Mouse (Mus musculus): ENCODE results near the gene Mxi1.
"Not testable (repeated sequence)": the region's sequence is repeated elsewhere in the genome, so short reads cannot be mapped to it uniquely, and the experiment has no call there.

Mxi1 gene

DNA sequence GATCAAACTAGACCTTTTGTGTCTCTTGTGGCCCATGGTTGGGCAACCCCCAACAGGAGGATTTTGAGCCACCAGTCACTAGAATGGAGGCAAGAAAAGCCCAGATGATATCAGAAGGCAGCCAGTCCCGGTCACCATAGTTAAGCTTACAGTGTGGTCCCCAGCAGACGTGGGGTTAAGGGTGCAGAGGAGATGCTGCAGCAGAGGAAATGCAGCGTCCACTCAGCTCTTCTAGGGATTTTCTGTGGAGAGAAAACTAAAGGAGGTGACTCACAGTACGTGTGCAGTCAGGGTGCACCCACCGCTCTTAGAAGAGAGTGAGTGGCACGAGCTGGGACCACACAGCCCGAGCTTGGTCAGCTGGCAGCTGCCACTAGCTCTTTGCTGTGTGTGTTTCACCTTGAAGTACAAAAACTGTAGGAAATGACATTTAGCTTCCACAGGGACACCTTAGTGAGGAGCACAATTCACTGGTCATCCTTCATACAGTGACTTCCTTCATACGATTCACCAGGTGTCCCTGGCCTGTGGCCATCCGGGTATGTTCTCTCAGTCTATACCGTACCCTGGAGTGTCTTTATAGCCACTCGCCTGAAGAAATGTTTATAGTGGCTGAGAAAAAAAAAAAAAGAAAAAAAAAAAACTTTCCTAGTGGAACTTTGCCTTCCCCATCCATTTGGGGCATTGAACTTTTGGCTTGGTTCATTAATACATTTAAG lies 55.9 kb downstream of the Mxi1 start:
- DNase-seq (ENCODE audit: low read depth) = no peak

DNA sequence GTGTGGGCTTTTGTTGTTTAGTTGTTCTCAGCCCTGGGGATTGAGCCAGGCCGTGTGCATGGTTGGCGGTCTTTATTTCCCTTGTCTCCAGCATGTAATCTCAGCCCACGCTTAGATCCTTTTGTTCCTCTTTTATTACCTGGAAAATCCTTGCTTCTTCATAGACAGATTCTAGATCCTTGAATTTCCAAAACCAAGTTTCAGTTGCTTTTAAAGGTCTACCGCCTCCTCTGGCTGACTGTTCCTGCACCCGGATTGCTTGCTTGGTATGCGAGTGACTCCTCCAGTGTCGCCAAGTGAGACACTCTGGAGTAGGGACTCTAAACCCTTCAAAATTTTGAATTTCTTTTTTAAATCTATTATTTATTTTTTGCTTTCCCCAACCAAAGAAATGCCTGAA lies 56.6 kb downstream of the Mxi1 start:
- no peak for DNase-seq (ENCODE audit: low read depth)

- DNase-seq (ENCODE audit: low read depth) = peak; percentile 70
Measured at GRCm38 (mm10) chr19:53369469-53370043, 59.2 kb downstream of the Mxi1 start.

- DNase-seq (ENCODE audit: low read depth) = no peak
Measured at GRCm38 (mm10) chr19:53370233-53370632, 59.9 kb downstream of the Mxi1 start.

DNA sequence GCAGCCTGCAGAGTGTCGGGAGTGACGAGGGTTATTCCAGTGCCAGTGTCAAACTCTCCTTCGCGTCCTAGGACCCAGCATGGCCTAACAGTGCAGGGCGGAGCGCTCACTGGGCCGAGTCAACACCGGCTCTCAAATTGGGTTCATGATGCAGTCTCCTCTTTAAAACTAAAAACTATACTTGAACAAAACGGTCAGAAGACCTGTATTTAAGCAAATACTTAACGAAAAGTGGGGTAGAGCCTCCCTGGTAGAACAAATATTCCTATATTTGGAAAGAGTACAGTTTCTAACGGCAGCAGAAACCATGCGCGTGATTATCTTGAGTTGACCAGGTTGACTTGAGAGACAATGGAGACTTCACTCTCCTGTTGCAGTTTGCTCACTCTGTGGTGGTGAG lies 61.3 kb downstream of the Mxi1 start, which contains the start of gene Gm10197:
Gm10197 (minus strand) TSS at position 101 of the 400 bp plus-strand sequence.
- DNase-seq (ENCODE audit: low read depth) = no peak

DNA sequence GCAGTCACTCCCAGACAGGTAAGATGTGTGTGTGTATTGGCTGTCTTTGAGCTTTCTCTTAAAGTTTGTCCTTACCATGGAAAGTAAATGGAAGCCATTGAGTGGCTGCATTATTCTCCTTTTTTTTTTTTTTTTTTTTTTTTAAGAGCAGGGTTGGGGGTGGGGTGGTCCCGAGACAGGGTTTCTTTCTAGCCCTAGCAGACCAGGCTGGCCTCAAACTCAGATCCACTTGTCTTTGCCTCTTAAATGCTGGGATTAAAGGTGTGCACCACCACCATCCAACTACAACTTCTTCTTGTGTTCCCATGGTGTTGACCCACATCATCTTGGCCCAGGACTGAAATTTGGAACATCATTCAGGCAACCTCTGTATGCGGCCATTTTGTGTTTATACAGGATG lies 63.3 kb downstream of the Mxi1 start:
- DNase-seq (ENCODE audit: low read depth) = no peak

DNA sequence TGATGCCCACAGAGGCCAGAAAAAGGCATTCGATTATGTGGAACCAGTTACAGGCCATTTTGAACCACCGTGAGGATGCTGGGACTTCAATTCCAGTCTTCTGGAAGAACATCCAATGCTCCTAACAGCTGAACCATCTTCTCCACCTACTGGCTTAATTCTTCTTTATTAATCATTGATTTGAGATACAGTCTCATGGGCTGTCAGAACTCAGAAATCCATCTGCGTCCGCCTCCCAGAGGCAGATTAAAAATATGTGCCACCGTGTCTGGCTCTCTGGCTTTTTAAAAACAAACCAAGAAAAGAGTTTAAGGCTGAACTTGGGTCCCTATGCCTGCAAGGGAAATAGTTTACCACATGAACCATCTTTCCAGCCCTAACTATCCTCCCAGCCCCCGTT lies 65.0 kb downstream of the Mxi1 start:
- no peak for DNase-seq (ENCODE audit: low read depth)

GRCm38 (mm10) chr19:53375816-53376215 lies 65.5 kb downstream of the Mxi1 start:
- no peak for DNase-seq (ENCODE audit: low read depth)

DNA sequence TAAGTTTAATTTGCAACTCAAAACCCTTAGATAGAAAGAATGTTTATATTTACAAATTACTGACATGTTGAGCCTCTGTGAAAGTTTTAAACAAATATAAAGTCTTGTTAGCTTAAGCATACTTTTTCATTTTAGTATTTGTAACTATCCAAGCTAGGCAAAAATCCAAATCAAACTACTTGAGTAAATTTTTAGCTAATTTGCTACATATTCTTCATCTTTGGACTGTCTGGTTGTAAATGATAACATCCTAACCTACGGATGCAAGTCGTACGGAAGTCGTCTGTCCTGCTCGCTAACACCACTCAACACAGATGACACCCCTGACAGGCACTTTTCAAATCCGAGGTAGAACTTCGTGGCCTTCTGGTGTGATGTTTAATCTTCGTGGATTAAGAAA lies 67.3 kb downstream of the Mxi1 start:
- no peak for DNase-seq (ENCODE audit: low read depth)

DNA sequence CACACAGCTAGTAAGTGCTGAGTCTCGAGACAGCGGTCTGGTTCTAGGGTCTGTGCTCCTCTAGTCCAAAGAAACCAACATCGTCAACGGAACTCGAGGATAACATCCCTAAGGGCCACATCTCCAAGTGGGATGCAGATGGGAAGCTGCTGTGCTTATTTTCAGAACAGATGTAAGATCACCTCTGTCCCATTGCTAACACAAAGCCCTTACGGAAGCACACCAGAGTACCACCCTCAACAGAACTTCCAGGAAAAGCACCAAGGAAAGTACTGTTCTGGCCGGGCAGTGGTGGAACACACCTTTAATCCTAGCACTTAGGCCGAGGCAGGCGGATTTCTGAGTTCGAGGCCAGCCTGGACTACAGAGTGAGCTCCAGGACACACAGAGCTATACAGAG lies 68.1 kb downstream of the Mxi1 start:
- DNase-seq (ENCODE audit: low read depth) = no peak

DNA sequence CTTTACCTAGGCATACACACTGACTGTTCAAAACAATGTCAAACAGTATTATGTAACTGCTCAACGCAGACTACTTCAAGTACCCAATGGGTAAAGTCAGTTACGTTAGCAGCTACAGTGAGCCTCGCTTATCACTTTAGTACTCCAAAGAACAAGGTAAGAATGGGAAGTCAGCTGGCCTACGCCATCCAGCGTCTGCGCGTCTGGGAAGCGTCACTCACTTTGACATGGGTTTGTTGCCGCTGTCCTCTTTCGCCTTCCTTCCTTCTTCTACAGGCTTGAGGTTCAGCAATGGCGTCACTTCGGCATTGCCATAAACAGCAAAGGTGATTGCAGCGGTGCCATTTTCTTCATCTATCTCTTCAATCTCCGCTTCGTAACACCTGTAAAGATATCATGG lies 73.0 kb downstream of the Mxi1 start:
- no peak for DNase-seq (ENCODE audit: low read depth)

GRCm38 (mm10) chr19:53389417-53389816 lies 79.1 kb downstream of the Mxi1 start:
- no peak for DNase-seq (ENCODE audit: low read depth)

DNA sequence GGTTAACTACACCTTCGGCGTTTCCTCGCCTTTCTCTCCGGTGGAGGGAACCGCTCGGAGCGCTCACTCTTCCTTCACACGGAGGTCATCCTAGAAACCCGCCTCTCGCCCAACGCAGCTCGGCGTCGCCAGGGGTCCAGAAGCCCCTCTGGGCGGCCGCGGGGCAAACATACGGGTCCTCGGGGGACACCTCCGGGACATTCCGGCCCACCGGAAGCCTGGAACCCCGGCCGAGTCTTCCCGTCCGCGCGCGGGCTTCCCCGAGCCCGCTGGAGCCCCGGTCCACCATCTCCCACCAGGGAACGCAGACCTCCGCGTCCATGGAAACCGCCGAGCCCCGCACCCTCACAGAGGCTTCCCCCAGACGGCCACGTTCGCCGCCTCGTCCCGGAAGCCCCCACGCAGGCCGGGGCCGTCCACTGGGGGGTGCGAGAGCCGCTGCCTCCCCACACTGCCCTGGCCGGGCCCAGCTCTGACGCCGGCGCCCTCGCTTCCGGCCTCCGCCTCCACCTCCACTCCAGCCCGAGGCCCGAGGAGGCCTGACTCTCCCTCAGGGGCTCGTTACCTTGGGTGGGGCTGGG lies 79.6 kb downstream of the Mxi1 start:
- no peak for DNase-seq (ENCODE audit: low read depth)

- peak; percentile 100 for DNase-seq (ENCODE audit: low read depth)
Measured at GRCm38 (mm10) chr19:53390495-53391007, 80.2 kb downstream of the Mxi1 start, which contains the start of gene Smndc1. Smndc1 (minus strand) TSS chr19:53390578.

GRCm38 (mm10) chr19:53391386-53391785 lies 81.1 kb downstream of the Mxi1 start:
- DNase-seq (ENCODE audit: low read depth) = no peak

GRCm38 (mm10) chr19:53391787-53392186 lies 81.5 kb downstream of the Mxi1 start:
- no peak for DNase-seq (ENCODE audit: low read depth)

GRCm38 (mm10) chr19:53392781-53393343 lies 82.5 kb downstream of the Mxi1 start:
- DNase-seq (ENCODE audit: low read depth) = no peak

DNA sequence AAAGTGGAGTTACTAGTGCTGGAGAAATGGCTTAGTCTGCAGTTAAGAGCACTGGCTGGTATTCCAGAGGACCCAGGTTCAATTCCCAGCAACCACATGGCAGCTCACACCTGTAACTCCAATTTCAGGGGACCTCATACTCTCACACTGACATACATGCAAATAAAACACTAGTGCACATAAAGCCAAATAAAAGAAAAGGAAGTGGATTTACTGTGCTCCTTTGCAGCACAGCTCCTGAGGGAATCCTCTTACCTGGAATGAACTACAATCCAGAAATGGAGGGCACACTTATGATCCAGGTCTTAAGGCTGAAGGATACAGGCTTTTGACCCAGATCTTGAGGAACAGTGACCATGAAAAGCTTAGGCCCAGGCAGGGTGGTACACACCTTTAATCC lies 83.3 kb downstream of the Mxi1 start:
- no peak for DNase-seq (ENCODE audit: low read depth)

GRCm38 (mm10) chr19:53394552-53394951 lies 84.2 kb downstream of the Mxi1 start:
- DNase-seq (ENCODE audit: low read depth) = peak; percentile 62

DNA sequence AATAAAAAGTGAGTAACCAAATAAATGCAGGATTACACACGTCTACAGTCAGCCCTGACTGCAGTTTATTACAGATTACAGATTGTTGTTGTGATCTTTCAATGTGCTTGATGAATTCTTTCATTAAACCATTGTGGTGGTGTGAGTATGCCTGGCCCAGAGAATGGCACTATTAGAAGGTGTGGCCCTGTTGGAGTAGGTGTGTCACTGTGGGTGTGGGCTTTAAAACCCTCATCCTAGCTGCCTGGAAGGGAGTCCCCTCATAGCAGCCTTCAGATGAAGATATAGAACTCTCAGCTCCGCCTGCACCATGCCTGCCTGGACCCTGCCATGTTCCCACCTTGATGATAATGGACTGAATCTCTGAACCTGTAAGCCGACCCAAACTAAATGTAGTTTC lies 84.6 kb downstream of the Mxi1 start:
- not testable (repeated sequence) for DNase-seq (ENCODE audit: low read depth)

DNA sequence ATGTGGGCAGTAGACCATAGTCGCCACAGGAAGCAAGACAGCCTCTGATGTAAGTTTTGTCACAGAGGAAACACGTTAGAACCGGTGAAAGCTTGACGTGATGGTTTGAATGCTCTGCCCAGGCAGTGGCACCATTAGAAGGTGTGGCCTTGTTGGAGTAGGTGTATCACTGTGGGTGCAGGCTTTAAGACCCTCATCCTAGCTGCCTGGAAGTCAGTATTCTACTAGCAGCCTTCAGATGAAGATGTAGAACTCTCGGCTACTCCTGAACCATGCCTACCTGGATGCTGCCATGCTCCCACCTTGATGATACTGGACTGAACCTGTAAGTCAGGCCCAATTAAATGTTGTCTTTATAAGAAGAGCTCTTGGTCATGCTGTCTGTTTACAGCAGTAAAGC lies 85.5 kb downstream of the Mxi1 start:
- not testable (repeated sequence) for DNase-seq (ENCODE audit: low read depth)

DNA sequence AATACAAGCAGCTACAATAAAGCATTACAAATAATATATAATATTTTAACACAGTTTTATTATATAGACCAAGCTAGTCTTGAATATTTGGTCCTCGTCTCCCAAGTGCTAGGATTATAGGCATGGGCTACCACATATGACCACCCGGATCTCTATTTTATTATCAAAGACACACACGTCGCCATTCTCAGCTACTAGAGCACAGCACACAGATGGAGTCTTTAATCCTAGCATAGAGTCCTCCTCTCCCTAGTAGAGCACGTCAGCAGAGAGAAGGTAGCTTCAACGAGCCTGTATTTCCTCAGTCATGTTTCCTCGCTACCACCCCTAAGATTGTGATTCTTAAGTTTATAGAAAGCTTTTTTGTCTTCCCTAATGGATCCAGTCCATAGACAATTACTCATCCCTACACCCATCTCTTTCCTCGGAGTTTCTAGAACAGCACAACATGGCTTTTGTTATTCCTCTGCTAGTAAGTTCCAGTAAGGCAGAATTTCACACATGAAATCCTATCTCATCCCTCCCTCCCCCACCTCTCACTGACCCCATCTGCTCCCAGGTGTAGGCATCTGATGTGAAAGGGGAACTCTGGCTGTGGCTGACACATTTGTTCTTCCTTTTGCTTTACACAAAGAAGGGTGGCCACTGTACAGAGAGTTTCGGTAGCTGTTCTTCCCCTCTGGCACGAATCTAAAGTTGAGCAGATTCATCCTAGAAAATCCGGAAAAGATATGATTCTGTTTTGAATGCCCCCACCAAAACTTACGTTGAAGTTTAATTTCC lies 87.3 kb downstream of the Mxi1 start:
- no peak for DNase-seq (ENCODE audit: low read depth)

Measured in c-Kit-positive CD71-negative TER-119-negative erythroid progenitor cells, embryonic 14.5 days (primary cell).